Mouse (Mus musculus) embryo, embryonic 9.5 days (tissue): ENCODE results near the gene Spon1.

Experiments
- DNase-seq: peaks from one replicate; pipeline ENCODE4 v3.0.0-alpha.2; 2017; ENCODE audit errors: extremely low spot score

The Spon1 gene

GRCm38 (mm10) chr7:113903939-113904338 is 138.1 kb downstream of the Spon1 start:
- DNase-seq, result no peak

GRCm38 (mm10) chr7:113904348-113904895 is 138.6 kb downstream of the Spon1 start:
- no peak for DNase-seq

- peak; percentile 33 for DNase-seq
Measured at GRCm38 (mm10) chr7:113909161-113909825, 143.5 kb downstream of the Spon1 start.

GRCm38 (mm10) chr7:113910856-113911255 is 145.1 kb downstream of the Spon1 start:
- no peak for DNase-seq

GRCm38 (mm10) chr7:113915936-113916335 is 150.1 kb downstream of the Spon1 start:
- DNase-seq, result no peak

GRCm38 (mm10) chr7:113918916-113919315 is 153.1 kb downstream of the Spon1 start:
- DNase-seq, result no peak

- DNase-seq, result no peak
Measured at GRCm38 (mm10) chr7:113919505-113919904, 153.7 kb downstream of the Spon1 start.

GRCm38 (mm10) chr7:113920056-113920455 is 154.3 kb downstream of the Spon1 start:
- DNase-seq, result no peak

GRCm38 (mm10) chr7:113924561-113924960 is 158.8 kb downstream of the Spon1 start:
- DNase-seq, result no peak

GRCm38 (mm10) chr7:113950888-113951287 is 185.1 kb downstream of the Spon1 start:
- DNase-seq, result no peak

GRCm38 (mm10) chr7:113955431-113955830 is 189.6 kb downstream of the Spon1 start:
- DNase-seq, result no peak

- no peak for DNase-seq
Measured at GRCm38 (mm10) chr7:113960841-113961499, 195.2 kb downstream of the Spon1 start.

- DNase-seq, result no peak
Measured at GRCm38 (mm10) chr7:113961500-113961895, 195.7 kb downstream of the Spon1 start.

GRCm38 (mm10) chr7:113962078-113962477 is 196.3 kb downstream of the Spon1 start:
- no peak for DNase-seq

- no peak for DNase-seq
Measured at GRCm38 (mm10) chr7:113963766-113964165, 198.0 kb downstream of the Spon1 start.

GRCm38 (mm10) chr7:113965625-113966024 is 199.8 kb downstream of the Spon1 start:
- no peak for DNase-seq

- no peak for DNase-seq
Measured at GRCm38 (mm10) chr7:113969182-113969581, 203.4 kb downstream of the Spon1 start.

- DNase-seq, result no peak
Measured at GRCm38 (mm10) chr7:113972536-113972935, 206.7 kb downstream of the Spon1 start.

- no peak for DNase-seq
Measured at GRCm38 (mm10) chr7:113986406-113987134, 220.8 kb downstream of the Spon1 start.

- DNase-seq, result no peak
Measured at GRCm38 (mm10) chr7:113988156-113988555, 222.4 kb downstream of the Spon1 start.

- no peak for DNase-seq
Measured at GRCm38 (mm10) chr7:113997675-113998354, 232.0 kb downstream of the Spon1 start.

- no peak for DNase-seq
Measured at GRCm38 (mm10) chr7:114004171-114004570, 238.4 kb downstream of the Spon1 start.
